Mouse (Mus musculus): ENCODE measurements around the gene Clip2.

Gene Clip2

DNA sequence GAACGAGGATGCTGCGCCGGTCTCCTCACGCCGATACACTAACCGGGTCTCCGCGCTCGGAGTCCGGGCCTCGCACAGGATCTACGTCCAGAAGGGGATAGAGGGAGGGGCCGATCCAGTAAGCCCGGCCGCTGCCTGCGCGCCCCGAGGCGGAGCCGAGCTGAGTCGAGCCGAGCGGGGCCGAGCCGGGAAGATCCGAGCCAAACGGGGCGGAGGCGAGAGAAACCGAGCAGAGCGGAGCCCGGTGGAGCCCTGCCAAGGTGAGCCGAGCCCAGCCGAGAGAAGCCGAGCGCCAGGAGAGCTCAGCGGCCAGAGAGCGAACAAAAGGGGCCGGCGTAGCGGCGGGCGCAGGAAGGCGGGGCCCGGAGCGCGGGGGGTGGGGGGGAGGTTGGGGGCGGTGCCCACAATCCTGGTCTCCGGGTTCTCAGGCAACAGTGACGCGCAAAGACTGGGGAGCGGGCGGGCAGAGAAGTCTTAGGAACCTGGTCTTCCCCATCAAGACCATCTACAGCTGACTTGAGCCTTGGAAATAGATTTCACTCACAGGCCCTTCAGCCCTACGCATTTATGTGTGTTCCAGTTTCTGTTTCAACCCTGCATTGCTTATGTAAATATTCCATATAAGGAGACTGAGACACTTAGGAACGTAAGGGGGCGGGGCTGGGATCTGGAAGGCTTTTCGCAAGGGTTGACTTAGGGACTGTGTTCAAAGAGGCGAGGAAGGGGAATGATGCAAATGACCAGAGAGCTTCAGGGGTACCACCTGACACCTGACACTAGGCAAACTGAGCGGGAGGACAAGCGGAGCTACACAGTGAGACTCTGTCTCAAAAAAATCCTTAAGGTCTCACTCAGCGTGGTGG, at the start of gene Clip2:
Clip2 (minus strand) TSS at position 325 of the 863 bp plus-strand sequence.
- peak; percentile 94 for DNase-seq (ENCODE audit: low spot score)

DNA sequence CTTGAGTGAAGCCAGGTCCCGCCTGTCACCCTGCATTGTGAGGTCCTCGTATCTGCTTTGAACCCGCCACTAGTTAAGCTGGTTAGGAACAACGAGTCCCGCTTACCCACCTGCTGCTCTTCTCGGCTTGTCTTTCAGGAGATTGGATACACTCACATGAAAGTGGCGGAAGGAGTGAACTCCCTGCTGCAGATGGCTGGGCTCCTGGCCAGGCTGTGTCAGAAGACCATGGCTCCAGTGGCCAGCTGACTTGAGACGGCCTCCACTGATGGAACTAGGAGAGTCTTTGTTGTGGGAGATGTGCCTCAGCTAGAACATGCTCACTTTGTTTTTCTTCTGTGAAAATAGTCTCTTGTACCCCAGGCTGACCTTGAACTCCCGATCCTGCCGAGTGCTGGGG, 45.5 kb upstream of the Clip2 start:
- no peak for DNase-seq (ENCODE audit: low spot score)

DNA sequence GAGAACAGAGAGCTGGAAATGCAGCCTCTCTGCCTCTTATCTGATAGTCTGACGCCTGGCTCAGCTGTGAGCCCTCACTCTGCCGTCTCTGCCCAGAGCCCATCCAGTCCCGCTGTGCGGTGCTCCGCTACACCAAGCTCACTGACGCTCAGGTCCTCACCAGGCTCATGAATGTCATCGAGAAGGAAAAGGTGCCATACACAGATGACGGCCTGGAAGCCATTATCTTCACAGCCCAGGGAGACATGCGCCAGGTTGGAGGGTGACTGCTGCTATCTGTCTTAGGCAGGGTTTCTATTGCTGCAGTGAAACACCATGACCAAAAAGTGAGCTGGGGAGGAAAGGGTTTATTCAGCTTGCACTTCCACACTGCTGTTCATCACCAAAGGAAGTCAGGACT, 40.9 kb upstream of the Clip2 start:
- no peak for DNase-seq (ENCODE audit: low spot score)

DNA sequence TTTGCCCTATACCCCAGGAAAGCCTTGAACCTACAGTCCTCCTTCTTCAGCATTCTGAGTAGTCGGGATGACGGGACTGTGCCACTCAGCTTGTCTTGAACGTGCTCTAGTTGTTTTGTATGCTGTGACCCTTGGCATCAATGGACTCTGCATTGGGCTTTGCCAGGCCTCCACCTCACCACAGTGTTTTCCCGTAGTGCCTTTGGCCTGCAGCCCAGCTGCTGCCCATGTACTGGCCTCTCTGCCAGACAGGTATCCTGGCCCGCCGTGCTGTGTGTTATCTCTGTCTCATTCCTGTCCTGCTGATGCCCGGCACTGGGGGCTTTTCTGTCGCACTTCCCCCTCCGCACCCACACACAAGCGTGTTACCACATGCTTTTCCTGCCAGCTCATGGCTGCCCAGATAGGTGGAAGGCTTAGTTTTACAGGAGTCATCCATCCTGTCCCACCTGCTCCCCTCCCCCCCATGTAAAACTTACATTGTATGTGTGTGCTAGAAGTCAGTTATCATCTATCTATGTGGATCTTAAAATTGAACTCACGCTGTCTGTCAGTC, 39.9 kb upstream of the Clip2 start:
- DNase-seq (ENCODE audit: low spot score), result no peak

DNA sequence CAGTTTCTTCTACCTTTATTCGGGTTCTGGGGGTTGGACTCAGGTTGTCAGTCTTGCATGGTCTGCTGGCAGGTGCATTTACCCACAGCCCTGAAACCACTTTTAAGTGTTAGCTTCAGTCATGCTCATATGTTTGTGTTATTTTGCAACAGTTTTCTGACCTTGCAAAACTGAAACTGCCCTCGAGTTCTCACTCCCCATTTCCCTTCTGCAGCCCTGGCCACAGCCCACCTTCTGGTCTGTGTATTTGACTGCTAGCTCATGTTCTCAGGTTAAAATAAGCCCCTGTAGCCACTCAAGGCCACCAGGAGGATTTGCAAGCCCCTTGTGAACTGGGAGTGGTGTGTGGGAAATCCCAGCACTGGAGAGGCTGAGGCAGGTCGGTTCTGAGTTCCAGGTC, 37.7 kb upstream of the Clip2 start:
- no peak for DNase-seq (ENCODE audit: low spot score)

DNA sequence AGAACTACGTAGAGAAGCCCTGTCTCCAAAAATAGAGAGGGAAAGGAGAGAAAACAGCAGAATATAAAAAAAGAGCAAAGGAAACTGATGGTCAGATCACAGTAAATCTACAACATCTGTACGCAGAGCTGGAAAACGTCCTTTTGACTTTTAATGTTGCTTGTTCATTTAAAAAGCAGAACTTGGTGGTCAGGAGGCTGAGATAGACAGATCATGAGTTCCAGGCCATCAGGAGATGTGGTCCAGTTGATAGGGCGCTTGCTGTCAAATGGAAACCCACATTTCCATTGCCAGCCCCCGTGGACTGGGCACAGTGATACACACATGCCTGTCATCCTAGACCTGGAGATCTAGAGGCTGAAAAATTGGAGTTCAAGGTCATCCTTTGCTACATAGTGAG, 32.6 kb upstream of the Clip2 start:
- DNase-seq (ENCODE audit: low spot score), result no peak

DNA sequence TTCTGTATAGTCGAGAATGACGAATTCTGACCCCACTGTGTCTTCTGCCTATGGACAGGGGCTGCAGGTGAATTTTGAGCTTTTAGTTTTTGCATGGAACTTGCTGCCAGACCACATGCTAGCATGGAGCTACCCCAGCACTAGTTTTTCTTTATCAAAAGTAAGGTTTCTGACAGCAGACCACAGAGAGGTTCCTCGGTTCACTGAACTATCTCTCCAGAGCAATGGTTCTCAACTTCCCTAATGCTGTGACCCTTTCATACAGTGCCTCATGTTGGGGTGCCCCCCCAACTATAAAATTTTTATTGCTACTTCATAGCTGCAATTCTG, 31.6 kb upstream of the Clip2 start:
- DNase-seq (ENCODE audit: low spot score), result no peak

DNA sequence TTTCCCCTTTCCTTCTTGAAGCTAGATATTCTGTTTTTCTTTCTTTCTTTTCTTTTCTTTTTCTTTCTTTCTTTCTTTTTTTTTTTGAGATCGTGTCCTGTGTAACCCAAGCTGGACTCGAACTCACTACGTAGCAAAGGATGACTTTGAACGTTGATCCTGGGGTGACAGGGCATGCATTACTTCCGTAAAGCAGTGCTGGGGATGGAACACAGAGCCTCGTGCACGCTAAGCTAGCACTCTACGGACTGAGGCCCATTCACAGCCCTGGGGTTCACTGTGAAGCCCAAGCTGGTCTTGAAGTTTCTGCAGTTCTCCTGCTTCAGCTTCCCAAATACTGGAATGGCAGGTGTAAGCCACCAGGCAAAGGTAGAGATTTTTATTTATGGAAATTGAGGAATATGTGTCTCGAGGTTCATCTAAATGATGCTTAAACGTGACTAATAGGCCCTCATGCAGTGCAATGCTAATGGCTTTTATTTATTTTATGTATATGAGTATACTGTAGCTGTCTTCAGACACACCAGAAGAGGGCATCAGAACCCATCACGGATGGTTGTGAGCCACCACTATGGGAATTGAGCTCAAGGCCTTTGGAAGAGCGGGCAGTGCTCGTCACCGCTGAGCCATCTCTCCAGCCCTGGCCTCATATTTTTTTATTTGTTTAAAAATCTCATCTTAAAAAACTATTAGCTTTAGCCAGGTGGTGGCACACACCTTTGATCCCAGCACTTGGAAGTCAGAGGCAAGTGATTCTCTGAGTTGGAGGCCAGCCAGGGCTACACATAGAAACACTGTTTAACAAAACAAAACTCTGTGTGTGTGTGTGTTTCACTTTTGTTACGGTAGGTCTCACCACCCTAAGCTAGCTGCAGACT, 31.0 kb upstream of the Clip2 start:
- DNase-seq (ENCODE audit: low spot score), result no peak

DNA sequence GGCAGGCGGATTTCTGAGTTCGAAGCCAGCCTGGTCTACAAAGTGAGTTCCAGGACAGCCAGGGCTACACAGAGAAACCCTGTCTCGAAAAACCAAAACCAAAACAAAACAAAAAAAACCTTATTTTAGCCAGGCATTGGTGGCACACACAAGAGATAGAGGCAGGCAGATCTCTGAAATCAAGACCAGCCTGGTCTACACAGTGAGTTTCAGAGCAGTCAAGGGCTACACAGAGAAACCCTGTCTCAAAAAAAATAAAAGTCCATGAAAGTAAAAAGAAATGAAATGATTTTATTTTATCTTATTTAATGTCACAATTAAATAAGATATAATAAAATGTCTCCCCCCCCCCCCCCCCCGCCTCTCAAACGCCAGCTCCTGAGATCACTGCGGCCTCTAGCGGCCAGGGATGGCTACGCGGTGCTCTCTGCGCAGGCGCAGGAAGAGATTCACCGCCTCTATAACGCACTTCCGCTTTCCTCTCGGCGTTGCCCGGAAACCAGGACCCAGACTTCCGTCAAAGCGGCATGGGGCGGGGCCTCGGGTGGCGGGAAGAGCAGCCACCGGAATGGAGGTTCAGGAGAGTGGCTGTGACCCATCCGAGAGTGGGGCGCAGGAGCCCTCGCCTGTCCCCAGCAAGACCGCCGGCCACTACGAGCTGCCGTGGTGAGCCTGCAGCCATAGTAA, 30.1 kb upstream of the Clip2 start:
- peak; percentile 93 for DNase-seq (ENCODE audit: low spot score)

DNA sequence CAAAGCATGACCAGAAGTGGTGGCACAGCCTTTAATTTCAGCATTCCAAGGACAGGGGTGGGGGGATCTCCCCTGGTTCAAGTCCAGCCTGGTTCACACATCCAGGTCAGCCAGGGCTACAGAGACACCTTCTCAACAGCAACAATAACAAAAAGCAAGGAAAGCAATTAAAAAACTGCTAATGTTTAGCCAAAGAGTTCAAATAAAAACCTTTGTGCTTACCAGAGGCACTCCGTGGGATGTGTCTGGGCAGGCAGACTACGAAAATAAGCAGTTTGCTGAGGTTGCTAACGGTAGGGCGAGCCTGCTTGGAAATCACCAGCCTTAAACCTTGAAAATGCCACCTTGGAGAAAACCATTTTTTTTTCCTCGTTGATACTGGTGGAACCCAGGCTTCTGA, 28.9 kb upstream of the Clip2 start, which contains the start of gene Rfc2:
Rfc2 (plus strand) TSS at position 221 of the 400 bp plus-strand sequence.
- DNase-seq (ENCODE audit: low spot score), result no peak

DNA sequence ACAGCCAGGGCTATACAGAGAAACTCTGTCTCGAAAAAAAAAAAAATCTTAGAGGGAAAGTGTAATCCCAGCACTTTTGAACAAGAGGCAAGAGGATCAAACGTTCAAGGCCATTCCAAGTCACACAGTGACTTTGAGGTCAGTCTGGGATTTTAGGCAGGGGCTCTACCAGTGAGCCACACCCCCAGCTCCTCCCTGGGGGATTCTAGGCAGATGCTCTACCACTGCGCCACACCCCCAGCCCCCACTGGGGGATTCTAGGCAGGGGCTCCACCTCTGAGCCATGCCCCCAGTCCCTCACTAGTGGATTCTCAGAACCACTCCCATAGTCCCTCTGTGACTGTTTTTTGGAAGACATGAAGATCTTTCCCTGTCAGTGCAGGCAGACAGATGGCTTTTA, 26.9 kb upstream of the Clip2 start:
- DNase-seq (ENCODE audit: low spot score), result no peak

DNA sequence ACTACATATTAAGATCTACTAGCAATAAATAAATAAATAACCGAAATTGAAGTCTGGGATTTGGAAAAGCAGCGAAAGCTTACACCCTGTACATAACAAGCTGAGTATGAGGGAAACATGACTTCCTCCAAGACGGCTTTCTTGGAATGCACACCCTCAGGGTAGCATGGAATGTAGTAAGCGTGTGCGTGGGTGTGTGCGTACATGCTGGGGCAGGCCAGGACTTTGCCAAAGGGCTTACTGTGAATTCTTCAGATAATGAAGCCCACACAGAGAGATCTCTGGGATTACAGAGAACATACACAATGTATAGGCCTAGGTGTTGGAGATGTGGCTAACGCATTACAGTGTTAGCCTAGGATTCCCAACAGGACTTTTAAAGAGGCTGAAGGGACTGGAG, 25.3 kb upstream of the Clip2 start:
- no peak for DNase-seq (ENCODE audit: low spot score)

DNA sequence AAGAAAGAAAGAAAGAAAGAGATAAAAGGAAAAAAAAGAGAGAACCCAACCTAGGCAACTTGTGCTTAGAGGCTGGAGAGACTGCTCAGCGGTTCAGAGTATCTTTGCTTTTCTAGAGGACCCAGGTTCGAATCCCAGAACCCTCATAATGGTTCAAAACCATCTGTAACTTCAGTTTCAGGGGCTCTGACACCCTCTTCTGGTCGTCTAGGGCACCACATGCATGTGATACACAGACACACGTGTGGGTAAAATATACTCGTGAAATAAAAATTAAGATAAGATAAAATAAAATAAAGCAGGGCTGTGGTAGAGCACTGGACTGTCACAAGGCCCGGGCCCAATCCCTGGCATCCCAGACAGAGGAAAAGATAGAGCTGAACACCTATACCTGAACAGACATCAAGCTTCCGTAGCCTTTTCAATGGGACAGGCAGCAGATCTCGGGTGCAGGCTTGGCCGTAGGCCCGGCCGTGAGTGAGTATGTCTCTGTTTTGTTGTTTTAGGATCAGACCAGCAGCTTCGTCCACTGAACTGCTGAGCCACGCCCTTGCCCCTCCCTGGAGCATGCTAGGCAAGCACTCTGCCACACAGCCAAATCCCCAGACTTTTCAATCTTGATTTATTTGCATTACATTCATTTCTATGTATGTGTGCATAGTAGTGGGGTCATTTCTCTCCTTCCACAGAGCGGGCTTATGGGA, 24.4 kb upstream of the Clip2 start:
- DNase-seq (ENCODE audit: low spot score), result no peak

DNA sequence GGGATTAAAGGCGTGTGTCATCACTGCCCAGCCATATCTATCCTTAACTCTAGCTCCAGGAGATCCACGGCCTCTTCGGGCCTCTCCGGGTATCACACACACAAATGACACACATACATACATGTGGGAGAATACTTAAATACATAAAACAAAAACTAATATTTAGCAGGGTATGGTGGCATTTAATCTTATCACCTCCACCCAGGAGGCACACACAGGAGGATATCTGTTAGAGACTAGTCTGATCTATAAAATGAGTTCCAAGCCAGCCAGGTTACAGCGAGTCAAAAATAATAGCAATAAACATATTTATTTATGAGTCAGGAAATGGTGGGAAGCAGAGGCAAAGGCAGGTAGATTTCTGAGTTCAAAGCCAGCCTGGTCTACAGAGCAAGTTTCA, 23.6 kb upstream of the Clip2 start:
- DNase-seq (ENCODE audit: low spot score), result no peak

DNA sequence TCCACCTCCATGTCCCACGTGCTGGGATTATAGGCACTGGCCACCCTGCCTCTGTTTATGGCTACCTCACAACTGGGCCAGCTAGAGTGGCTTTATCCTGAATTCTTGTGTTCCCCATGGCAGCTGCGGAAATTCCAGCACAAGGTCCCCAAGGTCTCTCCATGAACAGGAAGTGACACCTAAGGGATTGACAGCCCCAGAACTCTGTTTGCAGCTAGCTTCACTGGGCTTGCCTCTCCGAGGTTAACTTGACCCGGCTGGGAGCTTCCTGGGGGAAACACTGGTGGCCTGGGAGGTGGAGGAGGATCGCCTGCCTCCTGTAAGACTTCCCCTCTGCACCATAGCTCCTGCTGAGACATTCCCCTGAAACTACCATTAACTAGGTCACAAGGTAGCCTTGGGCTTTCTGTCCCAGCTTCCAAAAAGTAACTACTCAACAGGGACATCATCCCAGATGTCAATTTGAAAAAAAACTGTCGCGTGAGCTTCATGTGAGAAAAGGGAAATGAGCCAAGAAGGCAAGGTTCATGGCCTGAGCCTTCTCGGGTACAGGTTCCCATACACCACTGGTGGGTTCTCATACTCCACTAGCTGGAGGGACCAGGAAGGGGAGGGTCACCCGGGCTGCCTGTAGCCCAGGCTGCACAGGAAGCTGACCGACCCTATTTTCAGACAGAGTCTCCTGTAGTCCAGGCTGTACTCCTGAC, 20.4 kb upstream of the Clip2 start:
- DNase-seq (ENCODE audit: low spot score), result peak; percentile 7

DNA sequence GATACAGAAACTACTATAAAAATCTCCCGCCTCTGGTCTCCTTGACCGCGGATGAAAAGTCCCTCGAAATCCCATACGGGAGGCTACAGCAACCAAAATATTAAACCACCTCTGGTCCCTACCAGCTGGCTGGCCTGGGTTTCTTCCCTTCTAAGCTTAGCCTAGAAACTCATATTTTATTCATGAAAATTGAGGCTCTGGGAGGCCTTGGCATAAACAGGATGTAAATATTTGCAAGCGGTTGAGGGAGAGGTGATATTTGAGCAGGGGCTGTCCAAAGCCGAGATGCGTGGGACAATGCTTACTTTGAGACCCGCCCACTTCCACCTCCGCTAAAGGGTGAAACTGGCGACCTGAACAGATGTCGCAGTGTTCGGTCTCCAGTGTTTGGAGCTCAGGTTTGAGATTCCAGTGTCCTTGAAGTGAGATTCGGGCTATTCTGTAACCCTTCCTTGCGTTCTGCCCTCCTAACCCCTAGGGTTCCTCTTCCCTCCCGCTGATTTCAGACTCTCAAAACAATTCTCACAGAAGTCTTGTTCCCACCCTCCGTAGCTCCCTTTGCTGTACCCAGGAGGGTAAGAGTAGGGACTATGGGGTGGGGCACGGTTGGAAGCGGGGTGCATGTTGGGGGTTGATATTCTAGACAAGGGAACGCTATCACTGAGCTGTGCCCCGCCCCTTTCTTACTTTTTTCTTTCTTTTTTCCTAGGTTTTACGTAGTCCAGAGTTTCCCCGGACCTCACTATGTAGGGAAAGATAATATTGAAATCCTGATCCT, 19.7 kb upstream of the Clip2 start:
- peak; percentile 57 for DNase-seq (ENCODE audit: low spot score)

DNA sequence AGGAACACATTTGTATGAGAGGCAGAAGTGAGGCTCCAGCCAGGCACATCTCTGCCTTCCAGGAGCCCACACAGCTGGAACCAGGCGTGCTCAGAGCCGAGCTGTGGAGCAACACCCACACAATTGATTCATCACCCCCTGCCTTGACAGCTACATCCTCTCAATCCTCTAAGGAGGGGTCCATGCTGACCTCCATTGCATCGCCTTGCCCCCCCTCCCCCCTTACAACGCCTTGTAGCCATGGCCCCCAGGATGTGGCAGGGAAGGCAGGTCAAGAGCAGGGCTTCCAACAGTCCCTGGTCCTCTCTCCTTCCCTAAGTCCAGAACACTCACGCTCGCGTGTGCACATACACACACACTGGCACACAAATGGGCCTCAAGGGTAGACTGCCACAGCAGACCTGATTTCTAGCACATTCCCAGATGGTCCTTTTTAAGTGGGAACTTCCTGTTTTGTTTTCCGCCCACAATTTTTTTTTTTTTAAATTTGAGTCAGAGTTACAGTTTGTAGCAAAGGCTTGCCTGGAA, 16.8 kb upstream of the Clip2 start:
- DNase-seq (ENCODE audit: low spot score), result no peak

DNA sequence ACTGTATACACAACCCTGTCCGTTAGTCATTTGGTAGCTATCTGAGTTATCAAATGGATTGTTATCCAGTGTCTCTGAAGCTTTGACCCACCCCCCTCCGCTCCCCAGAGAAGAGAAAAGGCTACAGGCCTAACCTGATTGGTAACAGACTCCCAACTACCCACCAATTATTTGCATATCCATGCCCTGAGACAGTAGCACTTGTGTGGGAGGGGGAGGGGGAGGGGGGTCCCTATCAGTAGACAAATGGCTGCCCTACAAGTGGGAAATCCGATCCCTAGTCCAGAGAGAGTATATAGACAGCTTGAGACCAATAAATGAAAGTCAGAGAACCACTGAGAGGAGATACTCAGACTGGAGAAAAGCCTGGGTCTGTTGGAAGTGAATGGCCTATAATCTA, 15.8 kb upstream of the Clip2 start:
- DNase-seq (ENCODE audit: low spot score), result no peak

DNA sequence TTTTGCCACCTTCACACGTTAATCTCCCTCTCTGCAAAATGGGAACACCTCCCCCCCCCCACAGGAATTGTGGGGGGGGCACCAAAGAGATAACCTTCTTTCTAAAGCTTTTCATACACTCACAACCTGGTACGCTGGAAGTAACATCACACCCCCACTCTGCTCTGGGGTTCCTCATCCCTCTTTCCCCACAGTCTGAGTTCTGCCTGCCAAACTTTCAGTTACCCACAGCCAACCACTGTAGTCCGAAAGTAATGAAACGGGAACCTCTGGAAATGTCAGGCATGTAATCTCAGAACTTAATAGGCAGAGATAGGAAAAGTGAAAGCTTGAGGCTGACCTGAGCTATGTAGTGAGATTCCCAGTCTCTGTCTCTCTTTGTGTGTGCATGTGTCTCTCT, 15.2 kb upstream of the Clip2 start:
- no peak for DNase-seq (ENCODE audit: low spot score)

DNA sequence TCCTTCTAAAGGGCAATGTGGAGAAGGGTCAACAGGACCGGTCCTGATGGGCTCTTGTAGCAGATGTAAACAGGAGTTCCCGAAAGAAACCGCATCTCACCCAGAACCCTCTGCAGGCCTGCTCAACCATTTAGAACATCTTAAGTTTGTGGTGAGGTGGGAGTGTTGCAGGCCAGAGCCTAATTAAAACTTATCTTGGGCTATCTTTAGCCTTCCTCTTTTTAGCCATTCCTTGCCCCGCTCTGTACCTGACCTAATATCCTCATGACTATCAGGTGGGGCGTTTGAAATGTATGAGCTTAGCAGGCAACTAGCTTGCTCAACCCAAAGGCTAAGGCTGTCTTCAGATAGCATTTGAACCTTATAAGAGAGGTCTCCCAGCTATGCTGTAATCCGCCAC, 13.5 kb upstream of the Clip2 start:
- no peak for DNase-seq (ENCODE audit: low spot score)

Measured in yolk sac, embryonic 10.5 days (tissue).